Mouse (Mus musculus) bone marrow, adult 2 months (tissue): ENCODE results near the gene Mecom. TPM values are rescaled to one million over a fixed set of nuclear protein-coding genes. Genes with fewer than 3 reads are reported as not detected.

Source experiments
- H3K27ac ChIP-seq: fragments of 200-500 bp; 2 replicates; pipeline ENCODE4 v1.5.1; 2012; ENCODE audit warnings: low read depth, mild to moderate bottlenecking, control low read depth, inconsistent platforms, low read length; ENCODE audit not compliant: control insufficient read depth, poor library complexity, insufficient read depth
- H3K4me1 ChIP-seq: fragments of 200-500 bp; 2 replicates; pipeline ENCODE4 v1.6.1; 2011; ENCODE audit warnings: low read length; ENCODE audit not compliant: control insufficient read depth, insufficient read depth
- H3K4me3 ChIP-seq: fragments of 200-500 bp; replicated peaks from 2 replicates; pipeline ENCODE3; 2011; ENCODE audit warnings: mild to moderate bottlenecking, low read depth, low read length, control low read depth; ENCODE audit not compliant: control insufficient read depth
- CTCF ChIP-seq: fragments of 200-500 bp; IDR thresholded peaks from 2 replicates; pipeline ENCODE4 v1.5.1; 2011; ENCODE audit warnings: low read length, control low read depth; ENCODE audit not compliant: control insufficient read depth, insufficient read depth
- POLR2A ChIP-seq: fragments of 200-500 bp; IDR thresholded peaks from 2 replicates; pipeline ENCODE4 v1.6.1; 2011; ENCODE audit warnings: low read depth, mild to moderate bottlenecking, control low read depth, low read length, borderline replicate concordance; ENCODE audit not compliant: control insufficient read depth
- WGBS: fragments of 180-500 bp; shearing (Covaris S2); methylation state at CpG from one replicate; pipeline ENCODE4 v1.1.7; 2018; 5-methylcytosine and 5-hydroxymethylcytosine counted together
- polyA plus RNA-seq: library from polyadenylated mRNA; stranded (reverse); fragments of >200 nt; gene quantifications from 2 replicates; pipeline ENCODE4 v1.2.4, GENCODE M21; 2011; ENCODE audit warnings: low replicate concordance; ENCODE audit not compliant: missing spikeins, insufficient read depth, insufficient read length

Mecom gene
- polyA plus RNA-seq, 1 experiment: 0.70 TPM

DNA sequence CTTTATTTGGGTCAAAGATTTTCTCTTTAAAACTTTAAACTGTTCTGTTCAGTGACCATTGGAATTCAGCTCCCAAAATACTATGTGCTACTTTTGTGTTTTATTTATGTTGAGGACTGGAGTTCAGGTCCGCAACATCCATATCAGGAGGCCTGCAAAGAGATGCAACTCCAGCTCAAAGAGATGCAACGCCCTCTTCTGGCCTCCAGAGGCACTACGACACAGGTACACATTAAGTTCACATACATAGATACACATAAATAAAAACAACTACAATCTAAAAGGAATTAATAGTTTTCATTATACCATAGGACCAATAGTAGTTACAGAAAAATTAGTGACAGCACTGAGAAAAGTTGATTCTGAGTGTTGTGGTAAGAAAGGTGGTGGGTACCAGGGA lies 278.6 kb downstream of the Mecom start:
- TF ChIP-seq POLR2A: no peak
- TF ChIP-seq CTCF: no peak
- WGBS: 70% methylated on average over 3 of the region's 3 CpGs
- Histone ChIP-seq H3K27ac (no peak overlapping the region), H3K4me3 (no peak overlapping the region), H3K4me1 (no peaks in the 10 kb centered on the region)

DNA sequence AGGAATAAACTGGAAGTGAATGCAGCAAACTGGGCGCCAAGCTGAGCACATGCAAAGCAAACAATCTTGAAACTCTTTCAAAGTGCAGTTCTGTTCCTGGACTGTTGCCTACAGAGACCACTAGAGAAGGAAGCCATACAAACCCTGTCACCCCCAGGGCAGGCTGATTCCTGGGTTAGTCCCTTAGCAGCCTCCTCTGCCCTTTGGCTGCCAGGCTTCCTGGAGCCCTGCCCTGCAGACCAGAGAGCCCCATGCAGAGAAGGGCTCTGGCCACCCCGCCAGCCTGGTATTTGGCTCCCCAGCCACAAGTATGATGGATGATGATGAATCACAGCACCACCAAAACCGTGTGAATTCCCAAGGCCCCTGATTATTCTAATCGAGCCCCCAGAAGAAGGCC lies 286.9 kb downstream of the Mecom start:
- TF ChIP-seq POLR2A (no peak), CTCF (no peak)
- no peak overlapping the region for H3K4me3 ChIP-seq
- H3K27ac ChIP-seq: no peak overlapping the region
- WGBS: 51% methylated on average over 4 of the region's 4 CpGs
- H3K4me1 ChIP-seq: no peaks in the 10 kb centered on the region

DNA sequence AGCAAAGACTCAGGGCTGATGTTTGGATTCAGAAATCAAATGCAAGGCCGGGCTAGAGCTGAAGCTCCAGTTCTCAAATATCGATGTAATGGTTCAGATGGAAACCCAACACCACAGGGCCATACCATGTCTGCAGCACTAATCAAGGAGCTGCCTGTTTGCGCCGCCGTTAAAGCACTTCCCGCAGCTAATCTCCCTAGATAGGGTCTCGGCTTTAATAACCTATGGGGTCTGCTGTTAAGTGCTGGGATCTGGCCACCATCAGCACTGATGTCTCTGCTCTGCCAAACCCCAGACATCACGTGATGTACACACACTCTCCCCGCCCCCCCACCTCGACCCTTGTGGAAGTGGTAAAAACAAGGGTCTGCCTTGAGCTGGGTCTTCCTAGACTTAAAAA lies 289.4 kb downstream of the Mecom start:
- Histone ChIP-seq H3K27ac (no peak overlapping the region), H3K4me3 (no peak overlapping the region), H3K4me1 (no peaks in the 10 kb centered on the region)
- TF ChIP-seq POLR2A (no peak), CTCF (no peak)
- 80% methylated on average over 10 of the region's 10 CpGs for WGBS

DNA sequence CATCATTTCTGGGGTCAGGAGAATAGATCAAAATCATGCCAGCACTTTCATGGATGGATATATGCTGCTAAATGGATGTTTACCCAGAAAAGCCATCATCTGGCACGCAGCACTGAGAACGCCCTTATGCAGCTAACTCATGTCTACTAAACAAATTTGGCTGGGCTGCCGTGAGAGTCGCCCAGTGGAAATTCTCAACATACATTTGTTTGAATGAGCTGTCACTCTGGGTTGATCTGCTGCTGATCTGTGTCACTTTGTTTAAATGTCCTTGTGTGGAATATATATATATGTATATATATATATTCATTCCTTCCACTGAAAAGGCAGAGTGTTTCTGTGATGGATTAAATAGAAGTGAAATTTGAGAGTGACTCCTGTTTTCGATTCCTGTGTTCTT lies 290.0 kb downstream of the Mecom start:
- 86% methylated on average over 5 of the region's 5 CpGs for WGBS

DNA sequence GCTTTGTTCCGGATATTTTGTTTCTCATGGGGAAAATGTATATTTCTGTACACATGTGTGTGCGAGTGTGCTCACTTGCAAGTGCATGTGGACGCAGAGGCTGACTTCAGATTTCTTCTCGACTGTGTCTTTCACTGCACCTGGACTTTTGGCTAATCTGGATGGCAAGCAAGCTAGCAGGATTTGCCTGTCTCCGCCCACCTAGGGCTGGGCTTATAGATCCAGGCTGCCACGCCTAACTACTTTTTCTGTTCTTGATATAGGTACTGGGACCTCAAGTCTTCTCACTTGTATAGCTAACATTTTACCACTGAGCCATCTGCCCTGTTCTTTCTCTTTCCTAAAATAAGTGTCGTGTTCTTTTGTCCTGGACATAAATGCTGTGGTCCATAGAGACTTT lies 290.9 kb downstream of the Mecom start:
- WGBS: 81% methylated on average over 7 of the region's 7 CpGs
- Histone ChIP-seq H3K4me3 (no peak overlapping the region), H3K27ac (no peak overlapping the region), H3K4me1 (no peaks in the 10 kb centered on the region)
- TF ChIP-seq POLR2A (no peak), CTCF (no peak)

More for the DNA sequence above, 290.0 kb downstream of the Mecom start:
- no peaks in the 10 kb centered on the region for H3K4me1 ChIP-seq
- H3K27ac ChIP-seq: no peak overlapping the region
- TF ChIP-seq POLR2A: no peak
- H3K4me3 ChIP-seq: no peak overlapping the region

DNA sequence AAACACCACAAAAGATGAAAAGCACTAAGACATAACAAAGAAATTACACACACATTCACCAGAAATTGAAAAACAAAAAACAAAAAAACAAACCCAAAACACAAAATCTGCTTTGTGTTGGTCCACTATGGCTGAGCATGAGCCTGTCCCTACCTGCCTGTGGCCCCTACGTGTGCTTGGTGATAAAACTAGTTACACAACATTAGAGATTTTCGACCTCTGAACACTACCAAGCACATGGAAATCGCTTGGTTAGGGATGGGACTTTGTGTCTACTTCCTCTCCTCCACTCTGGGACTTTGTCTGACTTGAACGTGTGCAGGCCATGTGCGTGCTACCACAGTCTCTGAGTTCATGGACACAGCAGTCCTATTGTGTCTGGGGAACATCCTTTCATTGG lies 292.0 kb downstream of the Mecom start:
- no peaks in the 10 kb centered on the region for H3K4me1 ChIP-seq
- H3K4me3 ChIP-seq: no peak overlapping the region
- TF ChIP-seq POLR2A (no peak), CTCF (no peak)
- no peak overlapping the region for H3K27ac ChIP-seq
- WGBS: 53% methylated on average over 5 of the region's 5 CpGs

DNA sequence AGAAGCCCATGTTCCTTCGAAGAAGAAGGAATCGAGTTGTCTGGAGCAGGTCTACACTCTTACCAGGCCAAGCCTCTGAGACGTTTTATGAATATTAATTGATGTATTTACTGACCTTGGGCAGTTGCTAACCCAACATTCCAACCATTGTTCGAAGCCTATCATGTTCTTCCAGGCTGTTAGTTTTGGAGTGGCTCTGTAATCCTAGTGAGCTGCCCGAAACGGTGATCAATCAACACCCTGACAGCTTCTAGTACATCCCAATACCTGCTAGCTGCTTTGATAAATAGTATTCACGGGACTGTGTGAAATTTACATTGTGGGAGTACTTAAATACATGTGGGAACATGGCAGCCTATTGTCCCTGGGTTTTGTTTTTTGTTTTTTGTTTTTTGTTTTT lies 293.4 kb downstream of the Mecom start:
- Histone ChIP-seq H3K27ac (no peak overlapping the region), H3K4me3 (no peak overlapping the region), H3K4me1 (no peaks in the 10 kb centered on the region)
- WGBS: 75% methylated on average over 7 of the region's 7 CpGs
- TF ChIP-seq CTCF (no peak), POLR2A (no peak)

DNA sequence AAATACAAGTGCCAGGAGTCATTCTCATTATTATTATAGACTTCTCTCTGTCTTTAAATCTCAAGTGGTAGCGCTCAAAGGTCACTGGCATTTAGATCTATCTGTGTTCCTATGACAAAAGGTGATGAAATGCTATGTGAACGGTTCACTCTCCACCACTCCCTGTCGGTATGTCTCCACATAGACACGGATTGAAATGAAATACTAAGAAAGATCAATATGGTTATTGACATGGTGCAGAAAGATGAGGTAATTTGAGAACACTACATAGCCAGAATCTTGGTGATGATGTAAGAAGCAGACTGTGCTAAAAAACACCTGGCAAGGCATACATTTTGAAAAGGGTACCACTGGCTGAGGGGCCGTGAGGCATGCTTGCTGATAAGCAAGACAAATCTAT lies 294.1 kb downstream of the Mecom start:
- H3K4me1 ChIP-seq: no peaks in the 10 kb centered on the region
- H3K4me3 ChIP-seq: no peak overlapping the region
- H3K27ac ChIP-seq: no peak overlapping the region
- WGBS: 83% methylated on average over 5 of the region's 5 CpGs
- TF ChIP-seq CTCF: no peak
- no peak for TF ChIP-seq POLR2A

DNA sequence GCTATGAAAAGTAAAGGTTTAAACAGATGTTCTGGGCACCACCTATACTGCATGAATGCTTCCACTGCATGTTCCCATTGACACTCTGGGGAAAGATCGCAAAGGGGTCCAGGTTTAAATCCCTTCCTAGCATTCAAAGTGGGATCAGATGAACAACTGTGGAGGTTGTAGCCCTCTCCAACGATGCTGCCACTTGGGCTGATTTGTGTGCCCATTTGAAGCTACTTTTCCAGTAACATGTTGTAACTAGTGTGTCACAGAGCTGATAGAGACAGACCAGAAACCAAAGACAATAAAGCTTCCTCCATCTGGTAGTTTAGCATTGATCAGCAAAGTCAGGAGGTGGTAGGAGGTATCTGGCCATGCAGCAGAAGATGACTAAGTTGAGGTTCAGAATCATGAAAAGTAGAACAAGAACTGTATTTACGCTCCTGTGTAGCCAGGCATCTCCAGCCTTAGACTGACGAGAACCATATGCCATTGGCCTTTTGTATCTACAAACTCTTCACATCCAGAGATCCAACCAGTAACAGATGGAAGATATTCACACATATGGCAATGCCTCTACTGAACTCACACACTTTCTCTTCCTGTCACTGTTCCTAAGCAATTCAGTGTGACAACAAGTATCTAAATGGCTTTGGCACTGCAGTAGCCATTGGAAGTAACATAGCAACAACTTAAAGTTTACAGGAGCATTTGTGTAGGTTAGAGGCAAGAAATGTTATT lies 299.0 kb downstream of the Mecom start:
- WGBS: 83% methylated on average over 4 of the region's 4 CpGs
- Histone ChIP-seq H3K4me1 (no peaks in the 10 kb centered on the region), H3K27ac (no peak overlapping the region), H3K4me3 (no peak overlapping the region)
- no peak for TF ChIP-seq CTCF
- no peak for TF ChIP-seq POLR2A
